In the genomic region with DNA sequence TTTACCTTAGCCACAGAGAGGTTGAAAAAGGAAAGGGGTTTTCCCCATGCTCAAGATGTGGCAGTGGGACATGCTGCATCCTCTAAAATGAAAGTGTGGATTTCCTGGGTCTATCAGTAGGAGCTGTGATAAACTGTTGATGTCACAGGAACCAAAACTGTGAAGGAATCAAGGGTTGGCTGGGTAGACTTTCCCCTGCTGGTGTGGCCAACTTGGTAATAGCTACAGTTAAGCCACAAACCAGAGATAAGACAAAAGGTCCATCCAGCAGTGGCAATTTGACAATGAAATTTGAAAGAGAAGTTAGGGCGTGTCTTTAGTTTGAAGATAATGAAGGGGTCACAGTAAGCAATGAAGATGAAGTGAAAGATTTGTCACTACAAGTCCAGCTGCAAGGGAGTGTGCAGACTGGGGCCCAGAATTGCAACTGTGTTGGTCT, we compare ENCODE assay signal across 18 mouse cellular contexts. TPM values are rescaled to one million over a fixed set of nuclear protein-coding genes. Genes with fewer than 3 reads are reported as not detected.
DNase-seq lines count a peak whose midpoint lies in the region; ATAC-seq and TF ChIP-seq lines count a peak whose summit lies in the region.
"Had no signal": no experiment of that assay in that cellular context is flagged by ENCODE, and none has a peak within 500 bp of the region (broad histone marks: within the 10 kb centered on the region; RNA-seq: fewer than 3 reads in every experiment).

No protein-coding gene starts in this region.

- H3K4me3 ChIP-seq in ES-Bruce4 (ENCODE audit: low read depth, low read length) = no peak overlapping the region
- no peak overlapping the region for H3K4me3 ChIP-seq in neural tube, embryonic 15.5 days (replicated peaks)
- H3K4me3 ChIP-seq: embryonic facial prominence, embryonic 13.5 days; forebrain, embryonic 10.5 days; heart, embryonic 12.5 days; lung, embryonic 15.5 days; myocyte had no signal

- peak; percentile 46 for DNase-seq in A20 (ENCODE audit: low read depth, low spot score)
- peak; percentile 82 for DNase-seq in induced T-regulatory cell, adult 2 months (ENCODE audit: low read depth)
- no peak for DNase-seq in lung, postnatal 25 days (ENCODE audit: low spot score)
- DNase-seq in frontal cortex, postnatal 10 days (ENCODE audit: low spot score in 2 of 2) = no peak
- DNase-seq in kidney, postnatal 14 days = no peak
- DNase-seq: cerebellum, postnatal 25 days; heart, postnatal 4 days; layer of hippocampus, postnatal 36 days; left cerebral cortex, postnatal 4 days had no signal

- H3K27me3 ChIP-seq in ES-Bruce4 (ENCODE audit: control insufficient read depth, insufficient read depth, low read length, poor library complexity, severe bottlenecking) = no peaks in the 10 kb centered on the region
- H3K27me3 ChIP-seq in neural tube, embryonic 15.5 days (replicated peaks) = no peaks in the 10 kb centered on the region
- H3K27me3 ChIP-seq: embryonic facial prominence, embryonic 13.5 days; heart, embryonic 12.5 days; lung, embryonic 15.5 days had no signal

- ATAC-seq in megakaryocyte, adult 5-6 weeks (ENCODE audit: poor library complexity, severe bottlenecking) = peak; percentile 38
- ATAC-seq in neural tube, embryonic 15.5 days (ENCODE audit: low FRiP score) = no peak
- ATAC-seq: intestine, embryonic 16.5 days had no signal

- no peak overlapping the region for H3K4me2 ChIP-seq in neural tube, embryonic 15.5 days
- H3K4me2 ChIP-seq: embryonic facial prominence, embryonic 13.5 days; heart, embryonic 12.5 days; lung, embryonic 15.5 days had no signal

- no peak for TF ChIP-seq CTCF in ES-Bruce4 (IDR thresholded peaks at IDR 0.05; ENCODE audit: low read depth, low read length)

- no peak for TF ChIP-seq POLR2A in ES-Bruce4 (IDR thresholded peaks at IDR 0.05; ENCODE audit: insufficient read depth, low read length)

- H3K4me1 ChIP-seq in ES-Bruce4 (ENCODE audit: control insufficient read depth, insufficient read depth, low read length) = peaks cover 3% of the 10 kb centered on the region
- H3K4me1 ChIP-seq in neural tube, embryonic 15.5 days = no peaks in the 10 kb centered on the region
- H3K4me1 ChIP-seq: embryonic facial prominence, embryonic 13.5 days; forebrain, embryonic 10.5 days; heart, embryonic 12.5 days; lung, embryonic 15.5 days had no signal

- 88% methylated on average over 1 of the region's 1 CpGs for WGBS in neural tube, embryonic 15.5 days

- H3K27ac ChIP-seq in ES-Bruce4 (ENCODE audit: insufficient read depth, low read length) = peak overlapping the region; percentile 28; the same call in 1 of the 2 replicates
- no peak overlapping the region for H3K27ac ChIP-seq in neural tube, embryonic 15.5 days (replicated peaks)
- H3K27ac ChIP-seq: embryonic facial prominence, embryonic 13.5 days; forebrain, embryonic 10.5 days; lung, embryonic 15.5 days had no signal

- no peaks in the 10 kb centered on the region for H3K9me3 ChIP-seq in ES-Bruce4 (replicated peaks; ENCODE audit: control insufficient read depth, insufficient read depth, low read length, poor library complexity, severe bottlenecking)
- no peaks in the 10 kb centered on the region for H3K9me3 ChIP-seq in neural tube, embryonic 15.5 days (replicated peaks)
- H3K9me3 ChIP-seq: embryonic facial prominence, embryonic 13.5 days; forebrain, embryonic 10.5 days; heart, embryonic 12.5 days; lung, embryonic 15.5 days had no signal

- no peak for TF ChIP-seq EP300 in ES-Bruce4 (IDR thresholded peaks at IDR 0.05; ENCODE audit: insufficient read depth, low read depth, low read length)

- no peaks in the 10 kb centered on the region for H3K36me3 ChIP-seq in ES-Bruce4 (ENCODE audit: control insufficient read depth, insufficient read depth, low read length, poor library complexity, severe bottlenecking)
- H3K36me3 ChIP-seq in neural tube, embryonic 15.5 days = no peaks in the 10 kb centered on the region
- H3K36me3 ChIP-seq: embryonic facial prominence, embryonic 13.5 days; forebrain, embryonic 10.5 days; heart, embryonic 12.5 days; lung, embryonic 15.5 days had no signal

- no peak overlapping the region for H3K9ac ChIP-seq in ES-Bruce4 (ENCODE audit: low read depth, poor library complexity, severe bottlenecking)
- H3K9ac ChIP-seq in neural tube, embryonic 15.5 days (replicated peaks) = no peak overlapping the region
- H3K9ac ChIP-seq: embryonic facial prominence, embryonic 13.5 days; heart, embryonic 12.5 days; lung, embryonic 15.5 days had no signal

RNA-seq across cellular contexts. Expression of a gene that starts 25.9 kb away (rescaled TPM):
- 0.48 and 1.2 TPM in 2 replicates for polyA plus RNA-seq in ES-Bruce4 (2011; ENCODE audit: insufficient read depth, insufficient read length, low read depth, missing spikeins)
- 0.07 TPM in 1 of 2 replicates, not detected in the other for total RNA-seq in megakaryocyte, adult 5-6 weeks (2015)
- 0.95 and 0.98 TPM in 2 replicates for total RNA-seq in megakaryocyte, adult 5-6 weeks (2017)
- 40.0 and 50.2 TPM in 2 replicates for polyA plus RNA-seq in neural tube, embryonic 15.5 days (2015; fragmentation: Nextera tagmentation; extraction: Ambion mirVana)

Comparison
In these comparisons a context has a peak if more than half of its experiments do, and no peak if none do; other contexts are left out.
1. DNase-seq: peak in A20 (single experiment) and induced T-regulatory cell, adult 2 months (single experiment); none in lung, postnatal 25 days (single experiment), frontal cortex, postnatal 10 days (0 of 2) and kidney, postnatal 14 days (single experiment).
2. RNA of a gene that starts 25.9 kb away (polyA plus RNA-seq): 40.0 to 50.2 TPM in neural tube, embryonic 15.5 days; 0.48 to 1.2 TPM in ES-Bruce4; every median in the first group is over 10 times any median in the second.